Mouse (Mus musculus): ENCODE data around the gene Ccdc24.

Ccdc24 gene

DNA sequence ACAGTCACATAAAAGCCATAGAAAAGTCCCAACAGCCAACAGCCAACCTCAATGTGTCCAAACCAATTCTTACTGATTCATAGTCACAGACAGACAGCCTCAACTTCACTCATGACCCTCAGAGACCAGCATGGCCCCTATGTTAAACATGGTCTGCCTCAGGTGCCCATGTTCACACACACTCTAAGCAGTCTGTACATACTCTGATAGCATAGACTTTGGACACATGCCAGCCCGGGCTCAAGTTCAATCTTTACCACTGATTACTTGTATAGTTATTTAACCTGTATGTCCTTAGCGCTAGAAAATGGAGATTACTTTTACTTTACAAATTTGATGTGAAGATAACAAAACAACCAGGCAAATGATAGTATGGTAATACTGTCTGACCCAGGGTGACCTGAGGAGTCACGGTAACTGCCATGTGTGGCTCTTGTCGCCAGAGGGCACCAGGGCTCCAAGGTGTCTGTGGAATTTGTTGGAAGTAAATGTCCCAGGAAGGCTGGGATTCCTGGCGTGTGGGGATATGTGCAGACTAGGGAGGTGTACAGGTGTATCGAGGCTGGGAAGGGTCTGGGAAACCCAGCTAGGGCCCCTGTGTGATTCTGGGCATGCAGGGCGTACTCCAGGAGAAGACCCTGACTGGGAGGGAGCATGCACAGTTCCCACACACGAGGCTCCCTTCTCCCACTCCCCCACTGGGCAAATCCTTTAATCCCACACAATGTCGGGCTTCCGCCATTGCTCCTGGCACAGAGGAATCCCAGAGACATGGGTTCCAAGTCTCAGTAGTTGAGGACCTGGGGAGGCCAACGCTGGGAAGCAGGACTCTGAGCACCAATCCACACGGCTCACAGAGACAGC lies 42.9 kb downstream of the Ccdc24 start:
- no peak for DNase-seq (ENCODE audit: low read depth)

DNA sequence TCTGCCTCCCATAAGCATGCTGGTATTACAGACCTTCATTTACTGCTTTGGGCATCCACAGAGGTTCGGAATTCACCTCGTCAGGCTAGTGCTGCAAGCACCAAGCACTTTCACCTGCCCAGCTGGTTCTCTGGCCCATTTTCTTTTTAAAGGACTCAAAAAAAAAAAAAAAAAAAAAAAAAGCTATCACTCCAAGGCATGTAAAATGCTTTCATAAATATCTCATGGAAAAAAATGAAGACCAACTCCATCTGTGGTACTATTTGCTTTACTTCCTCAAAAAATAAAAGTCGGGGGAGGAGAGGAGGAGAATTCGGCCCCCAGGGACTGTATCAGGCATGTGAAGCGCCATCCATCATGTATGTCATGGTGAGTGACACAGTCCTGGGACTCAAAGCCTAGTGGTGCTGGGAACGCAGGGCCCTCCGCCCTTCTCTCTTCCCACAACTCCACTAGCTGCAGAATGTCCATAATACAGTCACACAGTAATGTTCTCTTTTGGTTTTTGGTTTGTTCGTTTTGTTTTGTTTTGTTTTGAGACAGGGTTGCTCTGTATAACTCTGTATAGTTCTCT lies 43.7 kb downstream of the Ccdc24 start:
- DNase-seq (ENCODE audit: low read depth), result no peak

DNA sequence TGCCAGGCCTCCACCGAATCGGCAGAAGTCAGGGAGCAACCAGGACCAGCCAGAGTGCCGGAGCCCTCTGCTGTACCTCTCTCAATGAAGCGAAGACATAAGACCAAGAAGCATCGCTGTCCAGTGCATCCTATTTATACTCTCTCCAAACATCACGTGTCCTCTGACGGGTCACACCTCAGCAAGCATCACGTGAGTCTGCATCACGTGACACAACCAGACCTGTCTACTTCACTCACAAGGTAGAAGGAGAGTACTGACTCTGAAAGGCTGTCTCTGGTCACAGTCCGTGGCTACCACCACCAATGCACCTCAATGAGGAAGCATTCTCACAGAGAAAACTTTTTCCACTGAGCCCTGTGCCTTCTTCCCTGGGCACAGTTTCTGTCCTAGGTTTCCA lies 54.3 kb downstream of the Ccdc24 start:
- no peak for DNase-seq (ENCODE audit: low read depth)

DNA sequence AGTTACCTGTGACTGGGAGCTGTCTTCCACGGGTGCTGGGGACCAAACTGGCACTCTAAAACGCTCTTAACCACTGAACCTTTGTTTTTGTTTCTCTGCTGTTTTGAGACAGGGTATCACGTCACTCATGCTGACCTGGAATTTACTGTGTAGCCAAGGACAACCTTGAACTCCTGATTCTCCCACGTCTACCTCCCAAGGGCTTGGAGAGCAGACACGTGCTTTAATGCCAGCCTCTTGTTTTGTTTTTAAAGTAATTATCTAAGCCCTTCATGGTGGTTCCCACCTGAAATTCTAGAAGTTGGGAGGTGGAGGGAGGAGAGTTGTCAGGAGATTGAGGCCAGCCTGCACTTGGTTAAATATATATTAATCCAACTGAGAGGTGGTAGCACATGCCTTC lies 55.6 kb downstream of the Ccdc24 start:
- no peak for DNase-seq (ENCODE audit: low read depth)
